Comparison of ENCODE assay signal across 25 mouse cellular contexts in the genomic region with DNA sequence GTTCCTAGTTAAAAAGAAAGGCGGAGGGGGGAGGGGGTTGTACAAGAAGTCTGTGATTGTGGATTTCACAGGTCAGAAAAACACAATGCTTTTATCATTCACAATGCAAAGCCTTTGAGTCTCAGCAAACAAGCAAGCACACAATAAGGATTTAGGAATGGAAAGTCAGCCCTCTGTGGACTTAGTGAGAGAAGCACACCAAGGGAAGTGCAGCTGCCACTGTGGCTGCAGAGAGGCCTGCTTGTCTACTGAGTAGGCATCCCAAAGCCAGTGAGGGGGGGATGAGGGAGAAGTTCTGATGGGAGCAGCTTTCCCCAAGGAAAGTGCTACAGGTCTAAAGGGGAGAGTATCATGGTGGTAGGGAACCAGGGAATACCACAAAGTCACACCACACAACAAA. TPM values are rescaled to one million over a fixed set of nuclear protein-coding genes. Genes with fewer than 3 reads are reported as not detected.
"Had no signal": no experiment of that assay in that cellular context is flagged by ENCODE, and none has a peak within 500 bp of the region (broad histone marks: within the 10 kb centered on the region; RNA-seq: fewer than 3 reads in every experiment).

No protein-coding gene starts in this region.

- H3K4me3 ChIP-seq: layer of hippocampus, adult 2 months; liver, embryonic 13.5 days; neural tube, embryonic 12.5 days; neural tube, embryonic 15.5 days; stomach, embryonic 15.5 days had no signal

- H3K27me3 ChIP-seq: liver, embryonic 13.5 days; neural tube, embryonic 12.5 days; neural tube, embryonic 15.5 days; stomach, embryonic 15.5 days had no signal

- H3K27ac ChIP-seq: kidney, postnatal 0 days; layer of hippocampus, adult 2 months; liver, embryonic 13.5 days; neural tube, embryonic 12.5 days; neural tube, embryonic 15.5 days; stomach, embryonic 15.5 days had no signal

- DNase-seq: kidney, adult 2 months; kidney, postnatal 25 days; layer of hippocampus, adult 9-11 months; liver, embryonic 13.5 days; lung, adult 2 months; lung, postnatal 14 days; lung, postnatal 4 days; midbrain, embryonic 14.5 days; retina, postnatal 1 day; right cerebral cortex, postnatal 25 days; spleen, adult 18-20 months; thymus, postnatal 25 days had no signal

- ATAC-seq: intestine, postnatal 0 days had no signal

- H3K36me3 ChIP-seq: liver, embryonic 13.5 days; neural tube, embryonic 12.5 days; neural tube, embryonic 15.5 days; stomach, embryonic 15.5 days had no signal

- H3K9me3 ChIP-seq: liver, embryonic 13.5 days; neural tube, embryonic 12.5 days; neural tube, embryonic 15.5 days; stomach, embryonic 15.5 days had no signal

- H3K4me1 ChIP-seq: liver, embryonic 13.5 days; neural tube, embryonic 12.5 days; neural tube, embryonic 15.5 days; stomach, embryonic 15.5 days had no signal

- H3K9ac ChIP-seq: liver, embryonic 13.5 days; neural tube, embryonic 12.5 days; neural tube, embryonic 15.5 days; stomach, embryonic 15.5 days had no signal

- H3K4me2 ChIP-seq: liver, embryonic 13.5 days; neural tube, embryonic 12.5 days; neural tube, embryonic 15.5 days; stomach, embryonic 15.5 days had no signal

RNA-seq across cellular contexts. Expression of a gene that starts 45.8 kb away (rescaled TPM):
- polyA plus RNA-seq: kidney, adult 2 months; kidney, embryonic 14.5 days; kidney, postnatal 0 days; large intestine, adult 2 months; limb, embryonic 11.5 days; liver, adult 2 months; liver, embryonic 13.5 days; liver, embryonic 16.5 days; lung, adult 2 months; lung, embryonic 16.5 days; midbrain, embryonic 14.5 days; neural tube, embryonic 12.5 days; neural tube, embryonic 15.5 days; thymus, postnatal 0 days had no signal
